Mouse (Mus musculus) regulatory T cell (primary cell): ENCODE results near the gene Rnase11.

Experiments
- in situ Hi-C: fragments of 300-600 bp; cut with MboI, MseI; formaldehyde crosslinking; loops from one replicate; pipeline ENCODE4 v1.15.1; 2025; ENCODE audit warnings: high pct_unique_total_duplicates

The Rnase11 gene

GRCm38 (mm10) chr14:51082599-51083581, 32.9 kb upstream of the Rnase11 start:
- in situ Hi-C loops = no loop called here

- in situ Hi-C loops = no loop called here
These were observed 31.1 kb upstream of the Rnase11 start for GRCm38 (mm10) chr14:51081035-51081434.

- in situ Hi-C loops = no loop called here
These were observed 29.2 kb upstream of the Rnase11 start for GRCm38 (mm10) chr14:51079180-51079579.

GRCm38 (mm10) chr14:51074335-51074734, 24.4 kb upstream of the Rnase11 start, which contains the start of gene Olfr750:
Gene Olfr750, minus strand, starts transcription at chr14:51074435.
- in situ Hi-C loops = loop anchor here (5.0 kb wide), 1 partner anchor 267 kb away; the partner anchor contains the start of genes Ccnb1ip1 and Parp2

GRCm38 (mm10) chr14:51069617-51070016, 19.7 kb upstream of the Rnase11 start:
- in situ Hi-C loops = loop anchor here (5.0 to 10.0 kb wide), 3 partner anchors 142 to 1015 kb away; partner anchors contain the start of genes Ccnb1ip1 and Parp2

- in situ Hi-C loops = loop anchor here (5.0 to 10.0 kb wide), 2 partner anchors 142 to 1014 kb away; no protein-coding TSS in a partner anchor
These were observed 19.0 kb upstream of the Rnase11 start for GRCm38 (mm10) chr14:51068956-51069355.

- in situ Hi-C loops = loop anchor here (5.0 to 10.0 kb wide), 2 partner anchors 33 to 1006 kb away; no protein-coding TSS in a partner anchor
These were observed 10.8 kb upstream of the Rnase11 start for GRCm38 (mm10) chr14:51060761-51061160.

GRCm38 (mm10) chr14:51057401-51057831, 7.5 kb upstream of the Rnase11 start, which contains the start of gene Rnase12:
Gene Rnase12, minus strand, starts transcription at chr14:51057661.
- in situ Hi-C loops = no loop called here

- in situ Hi-C loops = no loop called here
These were observed 4.6 kb upstream of the Rnase11 start for GRCm38 (mm10) chr14:51054243-51055237.

- in situ Hi-C loops = no loop called here
These were observed 3.2 kb upstream of the Rnase11 start for GRCm38 (mm10) chr14:51053176-51053575.

GRCm38 (mm10) chr14:51051941-51052340, 2.0 kb upstream of the Rnase11 start:
- in situ Hi-C loops = no loop called here

GRCm38 (mm10) chr14:51047846-51048245, 2.1 kb downstream of the Rnase11 start:
- in situ Hi-C loops = no loop called here

GRCm38 (mm10) chr14:51041769-51042168, 8.2 kb downstream of the Rnase11 start, which contains the start of gene Rnase9:
Gene Rnase9, minus strand, starts transcription at chr14:51041869.
- in situ Hi-C loops = no loop called here

- in situ Hi-C loops = no loop called here
These were observed 13.7 kb downstream of the Rnase11 start for GRCm38 (mm10) chr14:51036214-51036613.

GRCm38 (mm10) chr14:51035206-51035605, 14.8 kb downstream of the Rnase11 start:
- in situ Hi-C loops = no loop called here

- in situ Hi-C loops = loop anchor here (5.0 kb wide), 2 partner anchors 35 to 70 kb away; no protein-coding TSS in a partner anchor
These were observed 22.4 kb downstream of the Rnase11 start for GRCm38 (mm10) chr14:51027387-51028155.

- in situ Hi-C loops = loop anchor here (5.0 kb wide), 2 partner anchors 36 to 71 kb away; no protein-coding TSS in a partner anchor
These were observed 23.4 kb downstream of the Rnase11 start for GRCm38 (mm10) chr14:51026391-51027133.

- in situ Hi-C loops = loop anchor here (5.0 kb wide), 2 partner anchors 37 to 72 kb away; no protein-coding TSS in a partner anchor
These were observed 25.1 kb downstream of the Rnase11 start for GRCm38 (mm10) chr14:51024820-51025219.

- in situ Hi-C loops = no loop called here
These were observed 26.5 kb downstream of the Rnase11 start for GRCm38 (mm10) chr14:51023457-51023856.
